Mouse (Mus musculus): Measurements from ENCODE around the gene Iqschfp.

- TF ChIP-seq CTCF (IDR thresholded peaks at IDR 0.05; ENCODE audit: control insufficient read depth, insufficient read depth, low read length) (no peak), POLR2A (IDR thresholded peaks at IDR 0.05; ENCODE audit: borderline replicate concordance, control insufficient read depth, low read depth, low read length) (no peak)
These were observed 635.1 kb downstream of the Iqschfp start for GRCm38 (mm10) chr3:68527182-68527581.
